Mouse (Mus musculus) frontal cortex, postnatal 25 days (tissue): ENCODE results near the gene Mroh2a.

ENCODE experiments used
- DNase-seq, 2 experiments: peaks; one replicate each; pipeline ENCODE4 v3.0.0; 2022; ENCODE audit warnings: low spot score in 2 of 2

The Mroh2a gene

GRCm38 (mm10) chr1:88291409-88292005, 64.7 kb downstream of the Mroh2a start:
- DNase-seq = no peak

- no peak for DNase-seq
Observed at GRCm38 (mm10) chr1:88292057-88292456, 65.3 kb downstream of the Mroh2a start.

GRCm38 (mm10) chr1:88294650-88295049, 67.9 kb downstream of the Mroh2a start:
- no peak for DNase-seq

GRCm38 (mm10) chr1:88296171-88296920, 69.6 kb downstream of the Mroh2a start:
- DNase-seq = no peak

GRCm38 (mm10) chr1:88297480-88298258, 70.9 kb downstream of the Mroh2a start:
- DNase-seq = no peak

GRCm38 (mm10) chr1:88298686-88299528, 72.1 kb downstream of the Mroh2a start:
- no peak for DNase-seq

GRCm38 (mm10) chr1:88299529-88299945, 72.8 kb downstream of the Mroh2a start:
- DNase-seq = no peak

- DNase-seq = no peak
Observed at GRCm38 (mm10) chr1:88300301-88301050, 73.7 kb downstream of the Mroh2a start.

GRCm38 (mm10) chr1:88301121-88302014, 74.6 kb downstream of the Mroh2a start:
- DNase-seq = no peak

- no peak for DNase-seq
Observed at GRCm38 (mm10) chr1:88302057-88302740, 75.4 kb downstream of the Mroh2a start.

- DNase-seq = no peak
Observed at GRCm38 (mm10) chr1:88303762-88304161, 77.0 kb downstream of the Mroh2a start.

- DNase-seq = no peak
Observed at GRCm38 (mm10) chr1:88304261-88304985, 77.6 kb downstream of the Mroh2a start.

GRCm38 (mm10) chr1:88305018-88305795, 78.4 kb downstream of the Mroh2a start:
- no peak for DNase-seq

GRCm38 (mm10) chr1:88306543-88306942, 79.8 kb downstream of the Mroh2a start:
- DNase-seq = no peak

- no peak for DNase-seq
Observed at GRCm38 (mm10) chr1:88307180-88307579, 80.4 kb downstream of the Mroh2a start.

- no peak for DNase-seq
Observed at GRCm38 (mm10) chr1:88309020-88309419, 82.2 kb downstream of the Mroh2a start.

- DNase-seq = no peak
Observed at GRCm38 (mm10) chr1:88309905-88310304, 83.1 kb downstream of the Mroh2a start.

GRCm38 (mm10) chr1:88310349-88310748, 83.6 kb downstream of the Mroh2a start:
- no peak for DNase-seq
